Mouse (Mus musculus): ENCODE results near the gene Mgea5. TPM values are rescaled to one million over a fixed set of nuclear protein-coding genes. Genes with fewer than 3 reads are reported as not detected.

The Mgea5 gene
- 38.9 and 39.7 TPM in 2 replicates for polyA plus RNA-seq (2014; fragmentation: Nextera tagmentation; extraction: Ambion mirVana)

DNA sequence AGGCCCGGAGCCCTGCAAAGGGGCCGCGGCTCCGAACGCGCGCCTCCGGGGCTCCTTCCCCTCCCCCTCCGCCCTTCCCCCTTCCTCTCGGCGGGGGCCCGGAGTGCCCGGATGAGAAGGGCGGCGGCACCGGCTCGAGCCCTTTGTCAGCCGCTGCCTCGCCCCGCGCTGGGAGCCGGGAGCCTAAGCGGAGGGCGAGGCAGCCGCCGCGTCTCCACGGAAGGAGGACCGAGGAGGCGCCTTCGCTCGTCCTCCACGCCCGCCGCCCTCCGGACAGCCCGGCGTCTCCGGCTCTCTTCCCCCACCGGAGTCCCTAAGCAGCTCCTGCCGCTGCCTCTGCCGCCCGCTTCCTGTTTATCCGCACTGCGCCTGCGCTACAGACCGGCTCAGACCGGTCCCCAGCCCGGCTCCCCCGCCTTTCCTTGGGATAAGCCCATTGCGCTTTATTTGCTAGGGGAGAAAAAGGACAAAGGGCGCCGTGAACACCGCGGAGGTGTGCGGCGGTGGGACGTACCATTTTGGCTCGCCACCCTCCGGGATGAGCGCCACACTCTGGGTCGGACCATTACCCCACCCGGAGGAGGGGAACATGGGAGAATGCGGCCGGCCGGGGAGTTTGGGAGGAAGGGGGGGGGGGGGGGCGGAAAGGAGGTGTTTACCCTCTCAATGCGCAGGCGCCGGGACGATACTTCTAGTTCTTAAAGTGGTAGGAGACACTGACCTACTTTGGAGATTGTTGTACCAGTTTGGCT is at the start of gene Mgea5:
TSS of gene Mgea5 (minus strand) at position 657 of the 752 bp plus-strand sequence.
- H3K9ac ChIP-seq (ENCODE audit: low read depth, low read length), result peak within 1 kb of the TSS; percentile 93
- peak; percentile 95 for DNase-seq (ENCODE audit: low spot score)
- no peaks in the 10 kb centered on the region for H3K27me3 ChIP-seq (replicated peaks; ENCODE audit: control insufficient read depth, insufficient read depth, low read length)
- peak within 1 kb of the TSS; percentile 87 for H3K4me2 ChIP-seq
- peak within 1 kb of the TSS; percentile 97 for H3K4me3 ChIP-seq (ENCODE audit: low read depth, low read length)
- WGBS, result under 1% methylated on average over 68 of the region's 71 CpGs
- peak within 1 kb of the TSS; percentile 88 for H3K27ac ChIP-seq (ENCODE audit: low read depth, low read length)
- H3K36me3 ChIP-seq (ENCODE audit: control insufficient read depth, insufficient read depth, low read length), result peaks cover 8% of the 10 kb centered on the region; the same call in 1 of the 2 replicates
- H3K9me3 ChIP-seq (ENCODE audit: control insufficient read depth, low read length), result no peaks in the 10 kb centered on the region
- ATAC-seq (replicated peaks; ENCODE audit: low FRiP score), result peak; percentile 96
- peaks cover 23% of the 10 kb centered on the region for H3K4me1 ChIP-seq (replicated peaks; ENCODE audit: control insufficient read depth, insufficient read depth, low read length)

DNA sequence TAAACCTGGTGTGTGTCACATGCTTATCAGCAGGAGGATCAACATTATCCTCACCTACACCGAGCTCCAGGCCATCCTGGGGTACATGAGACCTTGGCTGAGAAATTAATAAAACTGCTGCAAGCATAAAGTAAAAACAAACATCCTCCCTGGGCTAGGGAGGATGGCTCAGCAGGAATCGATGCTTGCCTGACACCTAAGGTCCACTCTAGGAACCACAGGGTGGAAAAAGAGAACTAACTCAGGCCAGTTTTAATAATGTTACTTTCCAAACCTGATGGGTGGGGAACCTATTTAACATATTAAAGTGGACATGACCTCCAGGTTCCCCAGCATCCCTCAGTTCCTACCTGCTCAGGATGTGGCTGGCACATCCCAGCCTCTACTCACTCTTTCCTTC is 47.0 kb upstream of the Mgea5 start:
- DNase-seq (ENCODE audit: low spot score) (no peak), ATAC-seq (replicated peaks; ENCODE audit: low FRiP score) (no peak)
- no peaks in the 10 kb centered on the region for H3K4me1 ChIP-seq (replicated peaks; ENCODE audit: control insufficient read depth, insufficient read depth, low read length)
- no peak overlapping the region for H3K9ac ChIP-seq (ENCODE audit: low read depth, low read length)
- no peaks in the 10 kb centered on the region for H3K9me3 ChIP-seq (ENCODE audit: control insufficient read depth, low read length)
- H3K27me3 ChIP-seq (replicated peaks; ENCODE audit: control insufficient read depth, insufficient read depth, low read length), result no peaks in the 10 kb centered on the region
- 52% methylated on average over 2 of the region's 2 CpGs for WGBS
- no peak overlapping the region for H3K27ac ChIP-seq (ENCODE audit: low read depth, low read length)
- H3K36me3 ChIP-seq (ENCODE audit: control insufficient read depth, insufficient read depth, low read length), result 0 out of 2 replicates have a peak, but pooled peaks cover 2% of the 10 kb centered on the region
- H3K4me3 ChIP-seq (ENCODE audit: low read depth, low read length), result no peak overlapping the region
- H3K4me2 ChIP-seq, result no peak overlapping the region

DNA sequence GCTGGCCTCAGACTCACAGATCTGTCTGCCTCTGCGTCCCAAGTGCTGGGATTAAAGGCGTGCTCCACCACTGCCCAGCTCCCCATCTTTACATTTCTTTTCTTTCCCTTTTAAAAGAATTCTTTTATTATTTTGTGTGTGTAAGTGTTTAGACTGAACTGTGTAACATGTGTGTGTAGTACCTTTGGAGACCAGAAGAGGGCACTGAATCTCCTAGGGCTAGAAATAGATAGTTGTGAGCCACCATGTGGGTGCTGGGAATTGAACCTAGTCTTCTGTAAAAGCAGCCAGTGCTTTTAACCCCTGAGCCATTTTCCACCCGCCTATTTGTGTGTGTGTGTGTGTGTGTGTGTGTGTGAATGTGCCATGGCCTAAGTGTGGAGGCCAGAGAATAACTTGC is 44.1 kb upstream of the Mgea5 start:
- H3K27me3 ChIP-seq (replicated peaks; ENCODE audit: control insufficient read depth, insufficient read depth, low read length), result no peaks in the 10 kb centered on the region

DNA sequence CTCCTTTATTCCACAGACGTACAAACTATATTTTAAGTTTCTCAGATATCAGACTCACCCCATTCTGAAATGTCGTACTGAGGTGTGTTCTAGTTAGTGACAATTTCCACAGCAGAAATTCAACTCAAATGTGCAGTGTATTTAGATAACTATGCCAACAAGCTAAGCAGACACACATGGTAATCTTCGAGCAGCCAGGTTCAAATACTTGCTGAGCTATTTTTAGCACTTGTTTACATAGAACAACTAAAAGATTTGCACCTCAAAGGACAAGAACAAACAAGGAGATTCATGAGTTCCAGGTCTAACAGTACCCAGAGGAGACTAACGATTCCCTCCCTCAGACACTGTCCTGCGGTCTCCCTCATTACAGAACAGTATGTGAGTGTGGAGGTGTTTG is 43.5 kb upstream of the Mgea5 start:
- 77% methylated on average over 5 of the region's 5 CpGs for WGBS
- no peak overlapping the region for H3K27ac ChIP-seq (ENCODE audit: low read depth, low read length)
- no peak for DNase-seq (ENCODE audit: low spot score)
- H3K4me2 ChIP-seq, result no peak overlapping the region
- no peaks in the 10 kb centered on the region for H3K27me3 ChIP-seq (replicated peaks; ENCODE audit: control insufficient read depth, insufficient read depth, low read length)
- no peaks in the 10 kb centered on the region for H3K4me1 ChIP-seq (replicated peaks; ENCODE audit: control insufficient read depth, insufficient read depth, low read length)
- no peaks in the 10 kb centered on the region for H3K9me3 ChIP-seq (ENCODE audit: control insufficient read depth, low read length)
- H3K9ac ChIP-seq (ENCODE audit: low read depth, low read length), result no peak overlapping the region
- ATAC-seq (replicated peaks; ENCODE audit: low FRiP score), result no peak
- 0 out of 2 replicates have a peak, but pooled peaks cover 2% of the 10 kb centered on the region for H3K36me3 ChIP-seq (ENCODE audit: control insufficient read depth, insufficient read depth, low read length)
- no peak overlapping the region for H3K4me3 ChIP-seq (ENCODE audit: low read depth, low read length)

More for the DNA sequence above, 44.1 kb upstream of the Mgea5 start:
- Histone ChIP-seq H3K4me2 (no peak overlapping the region), H3K9me3 (ENCODE audit: control insufficient read depth, low read length) (no peaks in the 10 kb centered on the region), H3K36me3 (ENCODE audit: control insufficient read depth, insufficient read depth, low read length) (0 out of 2 replicates have a peak, but pooled peaks cover 2% of the 10 kb centered on the region), H3K4me3 (ENCODE audit: low read depth, low read length) (no peak overlapping the region), H3K4me1 (replicated peaks; ENCODE audit: control insufficient read depth, insufficient read depth, low read length) (no peaks in the 10 kb centered on the region), H3K9ac (ENCODE audit: low read depth, low read length) (no peak overlapping the region), H3K27ac (ENCODE audit: low read depth, low read length) (no peak overlapping the region)
- 84% methylated on average over 3 of the region's 3 CpGs for WGBS
- DNase-seq (ENCODE audit: low spot score) (no peak), ATAC-seq (replicated peaks; ENCODE audit: low FRiP score) (no peak)

DNA sequence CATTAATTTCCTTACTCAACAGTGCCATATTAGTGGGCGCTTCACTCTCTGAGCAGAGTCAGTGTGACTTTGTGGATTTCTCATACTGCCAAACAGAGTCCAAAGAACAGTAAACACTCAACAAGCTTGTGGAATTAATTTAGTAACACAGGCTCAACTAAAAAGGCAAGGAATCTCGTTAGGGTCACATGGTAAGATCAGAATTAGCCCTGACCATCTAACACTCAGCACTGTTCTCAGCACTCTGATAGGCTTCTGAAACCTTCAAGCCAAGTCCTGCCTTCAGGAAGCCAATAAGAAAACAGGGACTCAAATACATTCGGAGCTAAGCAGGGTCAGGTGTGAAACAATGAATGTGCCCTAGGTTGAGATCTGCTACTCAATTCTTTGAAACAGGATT is 42.5 kb upstream of the Mgea5 start:
- Histone ChIP-seq H3K4me2 (no peak overlapping the region), H3K9me3 (ENCODE audit: control insufficient read depth, low read length) (no peaks in the 10 kb centered on the region), H3K36me3 (ENCODE audit: control insufficient read depth, insufficient read depth, low read length) (0 out of 2 replicates have a peak, but pooled peaks cover 2% of the 10 kb centered on the region), H3K27ac (ENCODE audit: low read depth, low read length) (no peak overlapping the region), H3K4me3 (ENCODE audit: low read depth, low read length) (no peak overlapping the region), H3K9ac (ENCODE audit: low read depth, low read length) (no peak overlapping the region), H3K4me1 (replicated peaks; ENCODE audit: control insufficient read depth, insufficient read depth, low read length) (no peaks in the 10 kb centered on the region), H3K27me3 (replicated peaks; ENCODE audit: control insufficient read depth, insufficient read depth, low read length) (no peaks in the 10 kb centered on the region)
- 73% methylated on average over 3 of the region's 3 CpGs for WGBS
- DNase-seq (ENCODE audit: low spot score) (no peak), ATAC-seq (replicated peaks; ENCODE audit: low FRiP score) (no peak)

DNA sequence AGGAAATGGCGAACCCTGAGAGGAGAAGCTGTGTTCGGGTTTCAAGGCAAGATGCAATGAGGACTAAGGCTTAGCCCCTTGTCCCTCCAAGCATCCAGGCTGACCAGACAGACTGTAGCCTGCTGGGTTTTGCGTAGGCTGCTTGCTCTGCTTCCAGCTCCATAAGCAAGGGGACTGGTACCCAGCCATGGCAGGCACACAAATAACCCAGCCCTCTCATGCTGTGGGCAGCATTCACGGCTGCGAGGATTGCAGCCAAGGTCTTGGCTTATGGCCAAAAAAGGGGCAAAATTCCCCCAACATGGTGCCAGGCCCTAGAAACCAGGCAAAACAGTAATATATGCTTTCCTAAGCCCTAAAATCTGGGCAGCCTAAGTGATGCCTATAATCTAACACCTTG is 38.2 kb upstream of the Mgea5 start:
- DNase-seq (ENCODE audit: low spot score) (no peak), ATAC-seq (replicated peaks; ENCODE audit: low FRiP score) (no peak)
- WGBS, result 83% methylated on average over 5 of the region's 5 CpGs
- peaks cover under 1% of the 10 kb centered on the region for H3K27me3 ChIP-seq (replicated peaks; ENCODE audit: control insufficient read depth, insufficient read depth, low read length)
- H3K27ac ChIP-seq (ENCODE audit: low read depth, low read length), result no peak overlapping the region
- H3K9me3 ChIP-seq (ENCODE audit: control insufficient read depth, low read length), result no peaks in the 10 kb centered on the region
- no peak overlapping the region for H3K4me2 ChIP-seq
- H3K4me1 ChIP-seq (replicated peaks; ENCODE audit: control insufficient read depth, insufficient read depth, low read length), result no peaks in the 10 kb centered on the region; the same call in 1 of the 2 replicates
- no peak overlapping the region for H3K4me3 ChIP-seq (ENCODE audit: low read depth, low read length)
- no peak overlapping the region for H3K9ac ChIP-seq (ENCODE audit: low read depth, low read length)
- H3K36me3 ChIP-seq (ENCODE audit: control insufficient read depth, insufficient read depth, low read length), result no peaks in the 10 kb centered on the region

DNA sequence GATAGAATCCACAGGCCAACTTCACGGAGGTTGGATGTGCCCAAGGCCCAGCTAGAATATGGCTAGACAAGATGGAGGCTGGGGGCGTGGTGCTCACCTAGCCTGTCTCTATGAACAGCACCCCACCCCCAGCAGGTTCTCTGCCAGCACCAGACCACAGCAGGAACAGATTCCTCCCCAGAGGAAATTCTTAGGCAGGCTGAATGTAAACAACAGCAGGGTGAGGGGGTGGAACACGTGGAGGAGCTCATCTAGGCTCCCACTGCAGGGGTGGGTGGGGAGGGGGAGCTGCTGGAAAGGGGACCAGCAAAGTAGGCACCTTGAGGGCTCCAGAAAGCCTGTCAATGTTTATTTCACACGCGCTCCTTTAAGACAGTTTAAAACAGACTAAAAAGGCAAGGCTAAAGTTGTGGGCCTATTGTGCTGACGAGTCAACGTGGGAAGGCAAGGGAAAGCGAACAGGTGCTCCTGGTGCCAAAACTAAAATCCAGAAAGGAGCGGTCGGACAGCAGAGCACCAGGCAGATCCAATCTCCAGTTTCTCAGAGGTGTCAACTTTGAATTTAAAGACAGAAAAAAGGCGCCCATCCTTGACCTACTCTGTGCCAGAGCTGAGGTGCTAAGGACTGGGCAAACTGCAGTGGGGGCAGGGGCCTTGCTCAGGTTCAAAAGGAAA is 34.3 kb upstream of the Mgea5 start:
- peaks cover 6% of the 10 kb centered on the region for H3K4me1 ChIP-seq (replicated peaks; ENCODE audit: control insufficient read depth, insufficient read depth, low read length)
- no peaks in the 10 kb centered on the region for H3K36me3 ChIP-seq (ENCODE audit: control insufficient read depth, insufficient read depth, low read length)
- H3K9me3 ChIP-seq (ENCODE audit: control insufficient read depth, low read length), result no peaks in the 10 kb centered on the region
- no peak for ATAC-seq (replicated peaks; ENCODE audit: low FRiP score)
- no peak for DNase-seq (ENCODE audit: low spot score)
- no peak overlapping the region for H3K9ac ChIP-seq (ENCODE audit: low read depth, low read length)
- no peak overlapping the region for H3K4me2 ChIP-seq
- 65% methylated on average over 11 of the region's 11 CpGs for WGBS
- no peak overlapping the region for H3K27ac ChIP-seq (ENCODE audit: low read depth, low read length)
- no peak overlapping the region for H3K4me3 ChIP-seq (ENCODE audit: low read depth, low read length)
- H3K27me3 ChIP-seq (replicated peaks; ENCODE audit: control insufficient read depth, insufficient read depth, low read length), result peaks cover 24% of the 10 kb centered on the region

DNA sequence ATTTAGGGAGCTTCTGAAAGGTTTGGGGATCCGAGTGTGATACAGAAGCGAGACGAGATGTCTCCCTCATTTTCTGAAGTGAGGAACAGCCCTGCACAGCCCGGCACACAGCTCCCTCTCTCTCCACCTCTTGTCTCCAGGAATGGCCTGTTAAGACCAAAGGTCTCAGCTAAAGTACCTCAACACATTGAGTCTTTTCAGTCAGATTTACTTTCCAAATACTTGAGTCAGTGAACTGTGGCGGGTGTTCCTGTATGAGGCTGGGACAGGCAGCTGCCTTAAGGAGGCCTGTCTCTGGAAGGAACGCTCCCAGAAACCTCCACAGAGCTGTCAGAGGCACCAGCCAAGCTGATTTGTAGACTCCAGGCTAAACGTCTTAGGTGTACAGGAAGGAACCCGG is 33.1 kb upstream of the Mgea5 start:
- H3K27me3 ChIP-seq (replicated peaks; ENCODE audit: control insufficient read depth, insufficient read depth, low read length), result peaks cover 24% of the 10 kb centered on the region
- peaks cover 16% of the 10 kb centered on the region for H3K4me1 ChIP-seq (replicated peaks; ENCODE audit: control insufficient read depth, insufficient read depth, low read length)
- DNase-seq (ENCODE audit: low spot score) (no peak), ATAC-seq (replicated peaks; ENCODE audit: low FRiP score) (no peak)
- H3K27ac ChIP-seq (ENCODE audit: low read depth, low read length), result no peak overlapping the region
- no peak overlapping the region for H3K4me3 ChIP-seq (ENCODE audit: low read depth, low read length)
- H3K9ac ChIP-seq (ENCODE audit: low read depth, low read length), result no peak overlapping the region
- 49% methylated on average over 8 of the region's 8 CpGs for WGBS
- no peaks in the 10 kb centered on the region for H3K36me3 ChIP-seq (ENCODE audit: control insufficient read depth, insufficient read depth, low read length)
- H3K9me3 ChIP-seq (ENCODE audit: control insufficient read depth, low read length), result no peaks in the 10 kb centered on the region
- H3K4me2 ChIP-seq, result peak overlapping the region; percentile 72
